Mouse (Mus musculus) hindbrain, embryonic 12.5 days (tissue): ENCODE measurements around the gene Limch1. TPM values are rescaled to one million over a fixed set of nuclear protein-coding genes. Genes with fewer than 3 reads are reported as not detected.

ENCODE experiments used
- ATAC-seq: fragments of 200-750 bp; cut with Nextera tagmentation; 2 replicates; pipeline ENCODE4 v1.8.0; 2017; ENCODE audit warnings: moderate TSS enrichment; ENCODE audit not compliant: low FRiP score
- H3K27ac ChIP-seq: fragments of 300-500 bp; sonication (generic); 2 replicates; pipeline ENCODE4 v1.5.1; 2016; ENCODE audit warnings: mild to moderate bottlenecking
- H3K27me3 ChIP-seq: fragments of 300-500 bp; sonication (generic); 2 replicates; pipeline ENCODE4 v1.6.1; 2016; ENCODE audit warnings: mild to moderate bottlenecking
- H3K36me3 ChIP-seq: fragments of 300-500 bp; sonication (generic); 2 replicates; pipeline ENCODE4 v1.6.1; 2016; ENCODE audit warnings: mild to moderate bottlenecking
- H3K4me1 ChIP-seq: fragments of 300-500 bp; sonication (generic); 2 replicates; pipeline ENCODE4 v1.6.1; 2016
- H3K4me2 ChIP-seq: fragments of 300-500 bp; sonication (generic); replicated peaks from 2 replicates; pipeline ENCODE4 v1.6.1; 2016; ENCODE audit warnings: mild to moderate bottlenecking
- H3K4me3 ChIP-seq: fragments of 300-500 bp; sonication (generic); 2 replicates; pipeline ENCODE4 v1.5.1; 2016; ENCODE audit warnings: mild to moderate bottlenecking
- H3K9ac ChIP-seq: fragments of 300-500 bp; sonication (generic); 2 replicates; pipeline ENCODE4 v1.6.1; 2016; ENCODE audit warnings: mild to moderate bottlenecking, moderate library complexity
- H3K9me3 ChIP-seq: fragments of 300-500 bp; sonication (generic); replicated peaks from 2 replicates; pipeline ENCODE4 v1.6.1; 2016; ENCODE audit warnings: mild to moderate bottlenecking
- WGBS: fragments of 180-500 bp; shearing (Covaris S2); methylation state at CpG from one replicate; pipeline ENCODE4 v1.1.7; 2016; 5-methylcytosine and 5-hydroxymethylcytosine counted together
- polyA plus RNA-seq: library from polyadenylated mRNA; unstranded; fragments of >200 nt; fragmentation: Nextera tagmentation; extraction: Ambion mirVana; gene quantifications from 2 replicates; pipeline ENCODE4 v1.2.1, GENCODE M21; 2016

Limch1 gene
- polyA plus RNA-seq, 1 experiment from 2014 or later: 64.9 TPM

DNA sequence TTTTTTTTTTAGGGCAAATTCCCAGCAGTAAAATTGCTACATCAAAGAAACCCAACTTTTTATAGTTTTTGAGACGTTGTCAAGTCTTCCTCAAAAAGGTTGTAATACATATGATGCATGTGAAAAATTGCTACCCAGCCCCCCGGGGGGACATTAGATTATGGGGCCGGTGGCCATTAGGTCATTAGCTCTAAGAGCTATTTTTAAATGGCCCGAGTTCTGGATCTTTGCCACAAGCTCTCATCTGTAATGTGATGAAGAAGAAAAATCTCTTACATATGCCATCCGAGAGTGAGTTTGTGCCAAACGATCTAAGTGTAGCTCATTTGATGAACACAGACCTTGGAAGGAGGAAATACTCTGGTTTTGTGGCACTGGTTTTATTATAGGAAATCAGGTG is 183.7 kb downstream of the Limch1 start:
- H3K4me1 ChIP-seq: 0 out of 2 replicates have a peak, but pooled peaks cover 3% of the 10 kb centered on the region
- H3K9me3 ChIP-seq: no peaks in the 10 kb centered on the region
- H3K27ac ChIP-seq: no peak overlapping the region
- no peaks in the 10 kb centered on the region for H3K27me3 ChIP-seq
- H3K4me3 ChIP-seq: no peak overlapping the region
- H3K4me2 ChIP-seq: no peak overlapping the region
- no peaks in the 10 kb centered on the region for H3K36me3 ChIP-seq
- 79% methylated on average over 6 of the region's 6 CpGs for WGBS
- H3K9ac ChIP-seq: no peak overlapping the region
- no peak for ATAC-seq

DNA sequence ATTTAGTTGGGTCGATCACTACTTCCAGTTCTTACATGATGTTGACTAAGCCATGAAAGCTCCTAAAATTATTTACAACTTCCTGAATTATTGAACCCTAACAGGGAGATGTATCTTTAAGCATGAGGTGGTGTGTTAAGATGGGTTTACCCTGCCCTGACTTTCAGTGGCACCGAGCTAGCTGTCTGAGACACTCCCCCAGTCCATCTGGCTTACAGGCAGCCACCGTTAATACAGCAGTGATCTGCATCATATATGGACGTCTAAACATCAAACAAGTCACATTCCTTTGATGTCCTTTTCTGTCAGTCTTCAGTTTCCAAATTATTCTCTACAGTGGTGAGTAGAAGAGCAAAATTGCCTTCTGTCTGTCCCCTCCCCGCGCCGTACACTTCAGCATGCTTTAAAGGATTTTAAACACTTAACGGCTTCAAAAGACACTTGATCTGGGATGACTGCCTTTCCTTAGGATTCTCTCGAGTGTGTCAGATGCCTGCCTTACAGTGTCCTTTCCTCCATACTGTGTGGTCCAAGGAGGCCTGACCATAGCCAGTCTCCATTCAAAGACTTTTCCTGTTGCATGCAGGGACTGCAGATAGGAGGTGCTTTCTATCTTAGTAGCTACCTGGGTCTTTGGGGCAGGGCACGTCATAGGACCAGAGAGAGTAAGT is 187.6 kb downstream of the Limch1 start:
- Histone ChIP-seq H3K27me3 (no peaks in the 10 kb centered on the region), H3K4me1 (peaks cover 6% of the 10 kb centered on the region; the same call in 1 of the 2 replicates), H3K9ac (no peak overlapping the region), H3K4me2 (no peak overlapping the region), H3K9me3 (no peaks in the 10 kb centered on the region), H3K36me3 (no peaks in the 10 kb centered on the region), H3K27ac (no peak overlapping the region), H3K4me3 (no peak overlapping the region)
- no peak for ATAC-seq
- WGBS: 65% methylated on average over 10 of the region's 10 CpGs

DNA sequence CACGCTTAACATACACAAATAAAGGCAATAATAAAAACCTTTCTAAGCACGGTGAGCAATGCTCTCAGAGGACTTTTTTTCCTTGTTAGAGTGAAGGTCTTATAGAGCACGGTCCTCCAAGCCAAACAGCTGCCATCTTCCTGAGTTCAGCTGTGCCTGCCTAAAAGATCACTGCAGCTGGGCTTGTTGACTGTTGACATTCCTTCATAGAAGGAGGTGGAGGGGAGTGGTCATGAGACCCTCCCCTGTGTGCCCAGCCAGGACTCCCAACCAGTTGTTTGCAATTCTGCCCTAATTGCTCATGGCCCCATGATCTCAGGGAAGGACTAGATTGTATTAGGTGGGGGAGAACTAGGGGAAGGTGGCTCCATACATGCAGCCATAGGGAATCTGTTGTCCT is 189.0 kb downstream of the Limch1 start:
- H3K9me3 ChIP-seq: no peaks in the 10 kb centered on the region

DNA sequence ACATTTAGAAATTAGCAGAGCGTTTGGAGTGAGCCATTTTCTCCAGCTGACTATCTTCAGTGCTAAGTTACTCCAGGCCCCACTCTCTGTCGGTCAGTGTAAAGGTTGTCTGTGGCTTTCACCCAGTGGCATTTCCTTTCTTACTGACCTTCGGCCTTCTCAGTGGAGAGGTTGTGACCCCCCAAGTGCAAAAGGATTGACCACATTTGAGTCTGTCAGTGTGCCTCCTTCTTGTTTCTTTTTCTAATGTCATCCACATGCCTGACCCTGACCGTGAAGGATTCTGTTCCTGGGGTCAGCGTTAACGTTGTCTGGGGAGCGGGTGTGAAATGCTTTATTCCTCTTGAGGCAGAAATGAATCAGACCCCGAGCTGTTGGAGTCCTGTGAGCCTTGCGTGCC is 191.7 kb downstream of the Limch1 start:
- Histone ChIP-seq H3K9me3 (no peaks in the 10 kb centered on the region), H3K36me3 (no peaks in the 10 kb centered on the region), H3K4me1 (peaks cover 6% of the 10 kb centered on the region; the same call in 1 of the 2 replicates), H3K27me3 (no peaks in the 10 kb centered on the region), H3K9ac (no peak overlapping the region), H3K4me3 (no peak overlapping the region), H3K27ac (no peak overlapping the region), H3K4me2 (no peak overlapping the region)
- 34% methylated on average over 9 of the region's 9 CpGs for WGBS
- ATAC-seq: no peak

More for the DNA sequence above, 189.0 kb downstream of the Limch1 start:
- H3K27me3 ChIP-seq: no peaks in the 10 kb centered on the region
- no peak overlapping the region for H3K4me3 ChIP-seq
- no peak overlapping the region for H3K27ac ChIP-seq
- no peak overlapping the region for H3K4me2 ChIP-seq
- ATAC-seq: no peak
- 82% methylated on average over 3 of the region's 3 CpGs for whole genome bisulfite sequencing
- H3K9ac ChIP-seq: no peak overlapping the region
- H3K36me3 ChIP-seq: no peaks in the 10 kb centered on the region
- H3K4me1 ChIP-seq: peaks cover 6% of the 10 kb centered on the region; the same call in 1 of the 2 replicates

DNA sequence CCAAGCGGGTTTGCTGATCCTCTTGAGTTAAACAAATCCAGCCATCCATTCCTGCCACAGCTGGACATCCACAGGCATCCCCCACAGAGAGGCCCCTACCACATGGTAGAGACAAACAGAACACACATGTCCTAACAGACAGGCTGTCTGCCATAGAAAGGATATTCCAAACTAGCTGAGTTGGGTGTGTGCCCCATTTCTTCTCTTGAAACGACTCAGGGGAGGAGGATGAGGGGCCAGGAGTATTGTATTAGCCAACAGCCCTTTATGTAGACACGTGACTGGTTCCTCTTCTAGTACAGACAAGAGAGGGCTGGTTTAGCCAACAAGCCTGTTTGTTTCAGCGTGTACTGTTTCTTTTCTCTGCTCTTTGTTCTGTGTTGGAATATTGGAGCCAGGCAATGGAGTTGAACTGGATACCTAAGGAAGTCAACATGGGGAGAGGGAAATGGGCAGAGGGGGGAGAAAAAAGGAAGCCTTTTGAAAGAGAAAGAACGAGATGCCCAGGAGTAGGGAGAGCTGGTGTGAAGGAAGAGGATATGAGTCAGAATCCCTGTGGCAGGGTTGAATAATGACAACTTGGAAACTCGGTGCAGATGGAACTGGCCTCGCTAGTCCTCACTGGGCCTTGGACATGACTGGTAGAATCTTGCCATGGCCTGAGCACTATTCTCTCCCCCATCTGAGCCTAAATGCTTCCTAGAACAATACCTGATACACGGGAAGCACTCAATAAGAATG is 196.3 kb downstream of the Limch1 start:
- Histone ChIP-seq H3K36me3 (no peaks in the 10 kb centered on the region), H3K4me3 (no peak overlapping the region), H3K4me1 (peaks cover 6% of the 10 kb centered on the region; the same call in 1 of the 2 replicates), H3K9ac (no peak overlapping the region), H3K4me2 (no peak overlapping the region), H3K9me3 (no peaks in the 10 kb centered on the region), H3K27ac (no peak overlapping the region; the same call in 1 of the 2 replicates), H3K27me3 (no peaks in the 10 kb centered on the region)
- WGBS: 66% methylated on average over 8 of the region's 8 CpGs
- ATAC-seq: no peak

DNA sequence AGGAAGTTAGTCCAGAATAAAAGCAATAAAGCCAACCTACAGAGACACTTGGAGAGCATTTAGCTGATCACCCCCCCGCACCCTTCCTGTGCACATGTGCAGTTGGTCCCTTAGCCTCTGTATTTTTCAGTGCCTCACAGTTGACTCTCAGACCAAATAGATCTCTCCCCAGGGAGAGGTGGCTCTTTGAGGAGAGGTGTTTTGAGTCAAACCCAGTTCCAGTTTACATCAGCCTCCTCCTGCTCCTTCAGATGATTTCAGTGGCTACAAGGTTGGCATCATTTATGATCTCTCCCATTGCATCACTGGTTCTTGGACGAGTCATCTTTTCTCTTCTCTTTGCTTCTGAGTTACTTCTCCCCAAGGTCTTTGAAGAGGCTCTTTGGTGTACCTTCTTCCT is 197.3 kb downstream of the Limch1 start:
- Histone ChIP-seq H3K27ac (no peak overlapping the region), H3K4me1 (peaks cover 2% of the 10 kb centered on the region; the same call in 1 of the 2 replicates), H3K36me3 (no peaks in the 10 kb centered on the region), H3K4me2 (no peak overlapping the region), H3K4me3 (no peak overlapping the region), H3K9ac (no peak overlapping the region), H3K27me3 (no peaks in the 10 kb centered on the region), H3K9me3 (no peaks in the 10 kb centered on the region)
- 91% methylated on average over 2 of the region's 2 CpGs for WGBS
- no peak for ATAC-seq

DNA sequence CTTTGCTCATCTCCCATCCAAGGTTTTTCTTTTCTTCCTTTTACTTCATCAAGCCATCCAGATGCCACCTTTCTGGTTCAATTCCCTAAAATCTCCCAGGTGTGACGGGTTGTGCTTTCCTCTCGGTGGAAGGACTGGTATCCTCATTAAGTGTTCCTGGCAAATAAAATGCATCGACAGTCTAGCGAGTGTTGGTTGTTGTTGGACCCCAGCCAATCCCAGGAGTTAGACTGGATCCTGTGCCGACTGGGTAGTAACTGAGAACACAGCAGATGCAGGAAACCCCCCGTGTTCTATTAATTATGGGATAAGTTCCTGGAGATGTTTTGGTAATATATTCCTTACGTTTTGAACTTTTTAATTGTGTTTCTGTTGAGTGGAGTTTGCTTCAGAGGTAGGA is 197.9 kb downstream of the Limch1 start:
- Histone ChIP-seq H3K27me3 (no peaks in the 10 kb centered on the region), H3K9ac (no peak overlapping the region), H3K4me3 (no peak overlapping the region), H3K4me2 (no peak overlapping the region), H3K4me1 (peaks cover 8% of the 10 kb centered on the region; the same call in 1 of the 2 replicates), H3K9me3 (no peaks in the 10 kb centered on the region), H3K27ac (no peak overlapping the region), H3K36me3 (no peaks in the 10 kb centered on the region)
- 73% methylated on average over 7 of the region's 7 CpGs for WGBS
- ATAC-seq: no peak

DNA sequence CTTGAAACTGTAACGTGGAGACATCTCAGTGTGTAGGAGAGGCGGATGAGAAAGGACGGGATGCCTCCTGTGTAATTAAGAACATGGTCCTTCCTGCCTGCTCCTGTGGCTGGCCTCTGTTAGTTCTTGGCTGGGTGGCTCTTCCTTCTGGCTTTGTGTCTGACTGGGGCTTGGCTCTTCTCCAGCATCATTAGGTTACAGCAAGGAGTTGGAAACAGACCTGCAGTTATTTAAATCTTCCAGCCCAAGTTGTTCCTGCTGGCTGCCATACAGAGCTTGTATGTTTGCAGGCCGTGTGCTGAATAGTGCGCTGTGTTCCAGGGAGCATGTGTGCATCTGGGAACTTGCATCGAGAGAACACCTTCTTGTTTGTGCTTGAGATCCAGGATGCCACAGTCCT is 202.3 kb downstream of the Limch1 start:
- no peak for ATAC-seq
- Histone ChIP-seq H3K4me2 (no peak overlapping the region), H3K9me3 (no peaks in the 10 kb centered on the region; the same call in 1 of the 2 replicates), H3K4me1 (peaks cover 11% of the 10 kb centered on the region; the same call in 1 of the 2 replicates), H3K27ac (peak overlapping the region; percentile 75), H3K27me3 (no peaks in the 10 kb centered on the region), H3K9ac (no peak overlapping the region), H3K4me3 (no peak overlapping the region), H3K36me3 (no peaks in the 10 kb centered on the region; the same call in 1 of the 2 replicates)
- WGBS: 63% methylated on average over 6 of the region's 6 CpGs

DNA sequence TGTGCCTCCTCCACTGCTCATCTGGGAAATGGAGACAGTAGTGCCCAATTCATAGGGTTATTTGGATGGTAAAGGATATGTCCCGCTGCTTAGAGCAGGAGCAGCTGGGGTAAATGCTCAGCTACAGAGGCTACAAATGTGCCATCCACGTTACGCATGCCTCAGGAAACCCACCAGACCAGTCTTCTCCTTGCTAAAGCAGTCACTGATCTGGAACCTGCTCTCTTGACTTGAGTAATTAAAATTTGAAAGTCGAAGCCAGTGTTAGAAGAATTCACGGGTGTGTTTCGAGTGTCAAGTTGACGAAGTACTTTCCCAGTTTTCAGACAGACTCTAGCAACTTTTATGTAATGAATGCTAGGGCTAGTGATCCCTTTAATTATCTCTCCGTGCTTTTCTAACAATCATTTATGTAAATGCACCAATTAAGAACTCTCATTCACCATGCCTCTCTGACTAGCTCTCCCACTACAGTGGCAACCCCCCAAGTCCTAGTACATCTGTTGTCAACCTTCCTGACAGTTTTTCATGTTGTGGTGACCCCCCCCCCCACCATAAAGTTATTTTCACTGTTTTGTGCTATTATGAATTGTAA is 203.6 kb downstream of the Limch1 start:
- no peaks in the 10 kb centered on the region; the same call in 1 of the 2 replicates for H3K36me3 ChIP-seq
- no peaks in the 10 kb centered on the region; the same call in 1 of the 2 replicates for H3K9me3 ChIP-seq
- H3K4me1 ChIP-seq: peaks cover 11% of the 10 kb centered on the region
- H3K4me3 ChIP-seq: no peak overlapping the region
- no peak overlapping the region for H3K9ac ChIP-seq
- H3K27ac ChIP-seq: no peak overlapping the region; the same call in 1 of the 2 replicates
- WGBS: 55% methylated on average over 8 of the region's 8 CpGs
- no peak overlapping the region for H3K4me2 ChIP-seq
- H3K27me3 ChIP-seq: no peaks in the 10 kb centered on the region
- no peak for ATAC-seq

DNA sequence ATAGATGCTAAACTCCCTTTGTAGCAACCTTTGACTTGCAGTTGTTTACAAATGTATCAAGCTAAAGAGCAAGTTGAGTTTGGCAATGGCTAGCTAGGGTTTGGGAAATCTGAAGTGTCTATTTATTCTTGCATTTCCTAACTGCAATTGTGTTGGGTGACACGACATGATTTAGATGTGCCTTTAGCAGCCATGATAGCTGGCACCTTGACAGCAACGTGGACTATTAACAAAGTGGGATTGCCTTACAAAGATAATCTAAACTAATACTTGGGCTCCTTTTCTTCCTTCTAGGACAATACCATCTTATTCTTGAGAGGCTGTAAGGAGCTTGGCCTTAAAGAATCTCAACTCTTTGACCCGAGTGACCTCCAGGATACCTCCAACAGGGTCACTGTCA is 207.7 kb downstream of the Limch1 start:
- H3K4me2 ChIP-seq: no peak overlapping the region
- WGBS: 84% methylated on average over 3 of the region's 3 CpGs
- H3K27ac ChIP-seq: no peak overlapping the region

DNA sequence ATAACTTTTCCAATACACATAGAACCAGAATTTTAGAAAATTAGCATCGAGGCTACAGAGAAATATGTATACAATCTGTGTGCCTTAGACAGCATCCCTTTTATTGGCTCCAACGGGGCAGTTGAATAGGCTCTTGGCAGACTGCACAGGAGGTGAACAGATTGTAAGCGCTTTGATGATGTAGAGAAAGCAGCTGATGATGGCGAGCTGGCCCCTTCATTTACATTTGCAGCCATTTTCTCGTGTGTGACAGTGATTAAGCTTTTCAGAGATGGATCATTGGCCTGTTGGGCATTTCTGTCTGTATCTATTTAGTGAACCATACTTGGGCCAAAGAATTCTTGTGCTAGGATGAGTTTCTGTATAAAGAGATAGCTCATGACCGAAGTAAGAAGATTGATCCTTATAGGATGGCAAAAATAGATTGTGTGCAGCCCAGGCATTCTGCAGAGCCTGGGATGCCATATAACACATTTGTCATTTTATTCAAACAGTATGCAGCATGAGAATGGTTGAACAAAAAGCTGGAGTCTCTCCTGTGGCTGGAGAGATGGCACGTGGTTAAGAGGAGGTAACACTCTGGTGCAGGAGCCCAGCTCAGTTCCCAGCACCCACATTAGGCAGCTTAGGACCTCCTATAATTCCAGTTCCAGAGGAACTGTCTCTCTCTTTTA is 208.5 kb downstream of the Limch1 start:
- Histone ChIP-seq H3K9ac (no peak overlapping the region), H3K4me3 (no peak overlapping the region), H3K27me3 (no peaks in the 10 kb centered on the region), H3K4me2 (no peak overlapping the region), H3K36me3 (no peaks in the 10 kb centered on the region; the same call in 1 of the 2 replicates), H3K27ac (peak overlapping the region; percentile 1; the same call in 1 of the 2 replicates), H3K9me3 (no peaks in the 10 kb centered on the region; the same call in 1 of the 2 replicates), H3K4me1 (peaks cover under 1% of the 10 kb centered on the region)
- WGBS: 47% methylated on average over 7 of the region's 7 CpGs
- peak; percentile 29; the same call in 1 of the 2 replicates for ATAC-seq

More for the DNA sequence above, 207.7 kb downstream of the Limch1 start:
- Histone ChIP-seq H3K27me3 (no peaks in the 10 kb centered on the region), H3K4me1 (peaks cover 4% of the 10 kb centered on the region), H3K4me3 (no peak overlapping the region), H3K9me3 (no peaks in the 10 kb centered on the region; the same call in 1 of the 2 replicates), H3K36me3 (no peaks in the 10 kb centered on the region; the same call in 1 of the 2 replicates), H3K9ac (no peak overlapping the region)
- no peak for ATAC-seq

DNA sequence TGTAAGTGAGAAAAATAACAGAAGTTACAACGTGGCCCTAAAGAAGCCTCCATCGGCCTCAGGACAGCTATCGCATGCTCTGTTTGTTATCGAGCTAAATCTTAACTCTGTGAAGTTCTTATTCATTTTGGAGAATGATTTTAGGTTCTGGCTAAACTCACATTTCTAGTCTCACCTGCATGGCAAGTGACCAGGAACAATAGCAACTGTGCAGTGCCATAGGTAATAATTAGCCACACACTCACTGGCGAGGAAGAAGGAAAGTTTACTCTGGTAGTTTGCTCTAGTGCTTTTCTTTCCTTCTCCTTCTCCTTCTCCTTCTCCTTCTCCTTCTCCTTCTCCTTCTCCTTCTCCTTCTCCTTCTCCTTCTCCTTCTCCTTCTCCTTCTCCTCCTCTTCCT is 209.6 kb downstream of the Limch1 start:
- no peak overlapping the region for H3K4me3 ChIP-seq
- H3K36me3 ChIP-seq: no peaks in the 10 kb centered on the region; the same call in 1 of the 2 replicates
- no peak for ATAC-seq
- WGBS: 90% methylated on average over 5 of the region's 5 CpGs
- no peaks in the 10 kb centered on the region; the same call in 1 of the 2 replicates for H3K4me1 ChIP-seq
- H3K9me3 ChIP-seq: no peaks in the 10 kb centered on the region; the same call in 1 of the 2 replicates
- H3K4me2 ChIP-seq: no peak overlapping the region
- no peak overlapping the region for H3K27ac ChIP-seq
- H3K9ac ChIP-seq: no peak overlapping the region
- no peaks in the 10 kb centered on the region for H3K27me3 ChIP-seq
